Mouse (Mus musculus) forebrain, embryonic 14.5 days (tissue): Measurements from ENCODE around the gene Rtp2. TPM values are rescaled to one million over a fixed set of nuclear protein-coding genes. Genes with fewer than 3 reads are reported as not detected.
A peak's percentile ranks its signal among the peaks of the same experiment; 100 is the strongest.

Experiments
- ATAC-seq: fragments of 200-750 bp; cut with Nextera tagmentation; 2 replicates; pipeline ENCODE4 v1.8.0; 2017; ENCODE audit warnings: mild to moderate bottlenecking, moderate library complexity
- DNase-seq: peaks from one replicate; pipeline ENCODE4 v3.0.0-alpha.2; 2015; ENCODE audit warnings: low spot score
- H3K27ac ChIP-seq: fragments of 300-500 bp; sonication (generic); 2 replicates; pipeline ENCODE4 v1.5.1; 2014; ENCODE audit warnings: low read depth, mild to moderate bottlenecking, control low read depth, low read length, moderate library complexity
- H3K27me3 ChIP-seq: fragments of 300-500 bp; sonication (generic); replicated peaks from 2 replicates; pipeline ENCODE4 v1.6.1; 2014; ENCODE audit warnings: low read length, control low read depth, mixed read lengths; ENCODE audit not compliant: control insufficient read depth, insufficient read depth
- H3K36me3 ChIP-seq: fragments of 300-500 bp; sonication (generic); 2 replicates; pipeline ENCODE4 v1.6.1; 2014; ENCODE audit warnings: low read length, control low read depth; ENCODE audit not compliant: control insufficient read depth, insufficient read depth
- H3K4me1 ChIP-seq: fragments of 300-500 bp; sonication (generic); 2 replicates; pipeline ENCODE4 v1.6.1; 2014; ENCODE audit warnings: antibody characterized with exemption, low read length, control low read depth; ENCODE audit not compliant: control insufficient read depth, insufficient read depth
- H3K4me2 ChIP-seq: fragments of 300-500 bp; sonication (generic); 2 replicates; pipeline ENCODE4 v1.6.1; 2014; ENCODE audit warnings: mild to moderate bottlenecking, control low read depth, low read length
- H3K4me3 ChIP-seq: fragments of 300-500 bp; sonication (generic); 2 replicates; pipeline ENCODE4 v1.5.1; 2014; ENCODE audit warnings: low read depth, low read length, control low read depth
- H3K9ac ChIP-seq: fragments of 300-500 bp; sonication (generic); 2 replicates; pipeline ENCODE4 v1.6.1; 2014; ENCODE audit warnings: mild to moderate bottlenecking, low read length, control low read depth, moderate library complexity
- H3K9me3 ChIP-seq: fragments of 300-500 bp; sonication (generic); replicated peaks from 2 replicates; pipeline ENCODE4 v1.6.1; 2016; ENCODE audit warnings: low read length, control low read depth, mixed read lengths; ENCODE audit not compliant: control insufficient read depth
- WGBS: fragments of 180-500 bp; shearing (Covaris S2); extraction: QIAGEN DNeasy Blood & Tissue Kit; methylation state at CpG from one replicate; pipeline ENCODE4 v1.1.7; 2014; 5-methylcytosine and 5-hydroxymethylcytosine counted together
- polyA plus RNA-seq: library from polyadenylated mRNA; unstranded; fragments of >200 nt; fragmentation: Nextera tagmentation; extraction: Ambion mirVana; gene quantifications from 2 replicates; pipeline ENCODE4 v1.2.1, GENCODE M21; 2014

Rtp2 gene
- polyA plus RNA-seq, 1 experiment from 2014 or later, result not detected

GRCm38 (mm10) chr16:23962401-23962800 lies 30.2 kb upstream of the Rtp2 start:
- Histone ChIP-seq H3K9me3 (no peaks in the 10 kb centered on the region), H3K27ac (no peak overlapping the region), H3K9ac (no peak overlapping the region), H3K36me3 (no peaks in the 10 kb centered on the region), H3K4me3 (no peak overlapping the region), H3K27me3 (no peaks in the 10 kb centered on the region), H3K4me1 (peaks cover 5% of the 10 kb centered on the region; the same call in 1 of the 2 replicates), H3K4me2 (no peak overlapping the region)
- DNase-seq, result no peak
- 80% methylated on average over 2 of the region's 2 CpGs for WGBS
- ATAC-seq, result no peak

GRCm38 (mm10) chr16:23958938-23959337 lies 26.7 kb upstream of the Rtp2 start:
- DNase-seq, result no peak
- no peak for ATAC-seq

GRCm38 (mm10) chr16:23953959-23954260 lies 21.7 kb upstream of the Rtp2 start:
- no peak overlapping the region for H3K9ac ChIP-seq
- no peak for DNase-seq
- H3K4me2 ChIP-seq, result no peak overlapping the region
- no peaks in the 10 kb centered on the region for H3K36me3 ChIP-seq
- H3K4me1 ChIP-seq, result no peaks in the 10 kb centered on the region
- no peak overlapping the region for H3K4me3 ChIP-seq
- H3K9me3 ChIP-seq, result no peaks in the 10 kb centered on the region
- H3K27ac ChIP-seq, result no peak overlapping the region
- no peaks in the 10 kb centered on the region for H3K27me3 ChIP-seq
- 3% methylated on average over 1 of the region's 1 CpGs for WGBS
- ATAC-seq, result peak; percentile 61

More at GRCm38 (mm10) chr16:23958938-23959337, 26.7 kb upstream of the Rtp2 start:
- Histone ChIP-seq H3K4me1 (no peaks in the 10 kb centered on the region), H3K9ac (no peak overlapping the region), H3K27ac (no peak overlapping the region), H3K4me3 (no peak overlapping the region), H3K9me3 (no peaks in the 10 kb centered on the region), H3K27me3 (no peaks in the 10 kb centered on the region), H3K4me2 (no peak overlapping the region), H3K36me3 (no peaks in the 10 kb centered on the region)

- 45% methylated on average over 11 of the region's 11 CpGs for WGBS
- Histone ChIP-seq H3K36me3 (no peaks in the 10 kb centered on the region), H3K27me3 (no peaks in the 10 kb centered on the region), H3K4me3 (no peak overlapping the region), H3K9ac (no peak overlapping the region), H3K4me1 (no peaks in the 10 kb centered on the region), H3K27ac (no peak overlapping the region), H3K9me3 (no peaks in the 10 kb centered on the region), H3K4me2 (no peak overlapping the region)
- peak; percentile 76 for DNase-seq
- peak; percentile 72 for ATAC-seq
These were observed 21.2 kb upstream of the Rtp2 start for GRCm38 (mm10) chr16:23953189-23953958.

GRCm38 (mm10) chr16:23952101-23952727 lies 20.0 kb upstream of the Rtp2 start:
- Histone ChIP-seq H3K36me3 (no peaks in the 10 kb centered on the region), H3K27ac (no peak overlapping the region), H3K4me1 (no peaks in the 10 kb centered on the region), H3K9me3 (no peaks in the 10 kb centered on the region), H3K27me3 (no peaks in the 10 kb centered on the region), H3K4me2 (no peak overlapping the region), H3K9ac (no peak overlapping the region), H3K4me3 (no peak overlapping the region)
- no peak for ATAC-seq
- 59% methylated on average over 4 of the region's 4 CpGs for WGBS
- no peak for DNase-seq

GRCm38 (mm10) chr16:23947654-23948053 lies 15.5 kb upstream of the Rtp2 start:
- ATAC-seq (no peak), DNase-seq (no peak)
- no peak overlapping the region for H3K4me2 ChIP-seq
- no peaks in the 10 kb centered on the region for H3K27me3 ChIP-seq
- H3K9ac ChIP-seq, result no peak overlapping the region
- no peaks in the 10 kb centered on the region for H3K9me3 ChIP-seq
- no peak overlapping the region for H3K27ac ChIP-seq
- H3K36me3 ChIP-seq, result no peaks in the 10 kb centered on the region
- WGBS, result 92% methylated on average over 6 of the region's 6 CpGs
- no peak overlapping the region for H3K4me3 ChIP-seq
- no peaks in the 10 kb centered on the region for H3K4me1 ChIP-seq

- H3K4me2 ChIP-seq, result no peak overlapping the region
- peak; percentile 24 for DNase-seq
- H3K4me3 ChIP-seq, result no peak overlapping the region
- no peak overlapping the region for H3K27ac ChIP-seq
- ATAC-seq, result no peak
- H3K4me1 ChIP-seq, result no peaks in the 10 kb centered on the region
- WGBS, result 24% methylated on average over 3 of the region's 3 CpGs
- H3K9ac ChIP-seq, result no peak overlapping the region
- no peaks in the 10 kb centered on the region for H3K27me3 ChIP-seq
- no peaks in the 10 kb centered on the region for H3K9me3 ChIP-seq
- H3K36me3 ChIP-seq, result no peaks in the 10 kb centered on the region
These were observed 12.6 kb upstream of the Rtp2 start for GRCm38 (mm10) chr16:23944801-23945200.

- H3K36me3 ChIP-seq, result no peaks in the 10 kb centered on the region
- DNase-seq (no peak), ATAC-seq (no peak)
- no peaks in the 10 kb centered on the region for H3K9me3 ChIP-seq
- 82% methylated on average over 2 of the region's 2 CpGs for WGBS
- no peaks in the 10 kb centered on the region for H3K27me3 ChIP-seq
- no peak overlapping the region for H3K9ac ChIP-seq
- no peak overlapping the region for H3K4me2 ChIP-seq
- no peak overlapping the region for H3K4me3 ChIP-seq
- no peak overlapping the region for H3K27ac ChIP-seq
- no peaks in the 10 kb centered on the region for H3K4me1 ChIP-seq
These were observed 2.2 kb upstream of the Rtp2 start for GRCm38 (mm10) chr16:23934397-23934796.

GRCm38 (mm10) chr16:23931275-23931674 lies 919 bp downstream of the Rtp2 start:
- no peaks in the 10 kb centered on the region for H3K4me1 ChIP-seq
- H3K27me3 ChIP-seq, result no peaks in the 10 kb centered on the region
- DNase-seq (no peak), ATAC-seq (no peak)
- H3K4me2 ChIP-seq, result no peak overlapping the region
- H3K27ac ChIP-seq, result no peak overlapping the region; the same call in 1 of the 2 replicates
- no peak overlapping the region for H3K4me3 ChIP-seq
- H3K9ac ChIP-seq, result no peak overlapping the region
- H3K36me3 ChIP-seq, result no peaks in the 10 kb centered on the region
- no peaks in the 10 kb centered on the region for H3K9me3 ChIP-seq
- WGBS, result 75% methylated on average over 18 of the region's 18 CpGs
